Mouse (Mus musculus) ES-Bruce4 (cell line): Measurements from ENCODE around the gene Baiap2.

Experiments
- EP300 ChIP-seq: IDR thresholded peaks from 2 replicates; pipeline ENCODE4 v1.6.1; 2011; ENCODE audit warnings: low read depth, low read length; ENCODE audit not compliant: insufficient read depth
- POLR2A ChIP-seq: IDR thresholded peaks from one replicate; pipeline ENCODE4 v1.8.1; 2011; ENCODE audit warnings: low read length; ENCODE audit not compliant: insufficient read depth

- TF ChIP-seq EP300 (no peak), POLR2A (no peak)
Measured at GRCm38 (mm10) chr11:120045341-120045740, 102.8 kb downstream of the Baiap2 start.
